Mouse (Mus musculus): Measurements from ENCODE around the gene Scn10a. TPM values are rescaled to one million over a fixed set of nuclear protein-coding genes. Genes with fewer than 3 reads are reported as not detected.

Scn10a gene
- total and polyA plus RNA-seq, 3 experiments: not detected

- DNase-seq (ENCODE audit: extremely low read depth): no peak
- peaks cover 26 to 49% of the 10 kb centered on the region in 2 experiments for H3K4me1 ChIP-seq (ENCODE audit: control insufficient read depth in 1 of 2, insufficient read depth in 2 of 2)
- no peaks in the 10 kb centered on the region for H3K9me3 ChIP-seq (replicated peaks; ENCODE audit: low read length)
- H3K27ac ChIP-seq (ENCODE audit: insufficient read depth, low read depth): no peak within 1 kb of the TSS
- dilution Hi-C loops (cut with MboI; ENCODE audit: extremely low pct_ligation_motif_present, extremely low pct_unique_long_range_greater_than_20kb, low sequenced_read_pairs): no loop called here
- H3K36me3 ChIP-seq (replicated peaks in 1 of 2; ENCODE audit: control insufficient read depth in 1 of 2, insufficient read depth in 1 of 2, low read length in 1 of 2): no peaks in the 10 kb centered on the region
- peak within 1 kb of the TSS; percentile 67 to 88 (median 67) for H3K4me3 ChIP-seq (replicated peaks in 1 of 3; ENCODE audit: low read depth in 2 of 3, low read length in 2 of 3, poor library complexity in 1 of 3)
- in situ Hi-C loops (cut with MboI; ENCODE audit: low pct_ligation_motif_present, low pct_unique_long_range_greater_than_20kb, low sequenced_read_pairs): loop anchor here (10.0 kb wide), 1 partner anchor 474 kb away; the partner anchor contains the start of gene Dlec1
- peak within 1 kb of the TSS; percentile 62 for H3K9ac ChIP-seq (ENCODE audit: insufficient read depth, low read depth)
- H3K79me2 ChIP-seq (replicated peaks; ENCODE audit: control insufficient read depth, extremely low read depth, insufficient read depth, poor library complexity, severe bottlenecking): no peaks in the 10 kb centered on the region
- peak within 1 kb of the TSS; percentile 77 for H3K4me2 ChIP-seq (ENCODE audit: insufficient read depth, low read depth, poor library complexity, severe bottlenecking)
- TF ChIP-seq BHLHE40 (IDR thresholded peaks at IDR 0.05; ENCODE audit: low read depth, low read length) (peak; percentile 72), CTCF (conservative IDR thresholded peaks at IDR 0.05 in 1 of 2, IDR thresholded peaks at IDR 0.05 in 1 of 2; ENCODE audit: low read depth in 2 of 2, low read length in 2 of 2) (no peak), RAD21 (IDR thresholded peaks at IDR 0.05; ENCODE audit: low read depth, low read length) (no peak), NELFE (IDR thresholded peaks at IDR 0.05; ENCODE audit: low read depth, low read length) (no peak), CHD2 (IDR thresholded peaks at IDR 0.05; ENCODE audit: low read length) (peak; percentile 68), MAFK (IDR thresholded peaks at IDR 0.05; ENCODE audit: insufficient replicate concordance, low read length) (no peak), JUND (conservative IDR thresholded peaks at IDR 0.05; ENCODE audit: low read depth, low read length) (no peak), GABPA (IDR thresholded peaks at IDR 0.05; ENCODE audit: insufficient replicate concordance, low read depth, low read length) (no peak), MYC (IDR thresholded peaks at IDR 0.05; ENCODE audit: low read depth, low read length) (no peak), MXI1 (IDR thresholded peaks at IDR 0.05; ENCODE audit: low read depth, low read length) (peak; percentile 47; the same call in 1 of the 2 replicates), TCF12 (IDR thresholded peaks at IDR 0.05; ENCODE audit: low read depth, low read length) (peak; percentile 63; the same call in 1 of the 2 replicates), HCFC1 (IDR thresholded peaks at IDR 0.05; ENCODE audit: low read depth, low read length) (no peak), MAX (IDR thresholded peaks at IDR 0.05; ENCODE audit: low read length) (peak; percentile 9; the same call in 1 of the 2 replicates), SMC3 (IDR thresholded peaks at IDR 0.05; ENCODE audit: low read depth, low read length) (no peak; the same call in 1 of the 2 replicates)
- H3K27me3 ChIP-seq (replicated peaks): peaks cover 16% of the 10 kb centered on the region
Observed at GRCm38 (mm10) chr9:119578636-119579438, 140.3 kb downstream of the Scn10a start, which contains the start of gene Scn5a. TSS of gene Scn5a (minus strand) at chr9:119579016.

GRCm38 (mm10) chr9:119578311-119578635 lies 140.8 kb downstream of the Scn10a start:
- Histone ChIP-seq H3K9me3 (replicated peaks; ENCODE audit: low read length) (no peaks in the 10 kb centered on the region), H3K36me3 (replicated peaks in 1 of 2; ENCODE audit: control insufficient read depth in 1 of 2, insufficient read depth in 1 of 2, low read length in 1 of 2) (no peaks in the 10 kb centered on the region), H3K27me3 (replicated peaks) (peaks cover 16% of the 10 kb centered on the region), H3K4me1 (ENCODE audit: control insufficient read depth in 1 of 2, insufficient read depth in 2 of 2) (peaks cover 31 to 54% of the 10 kb centered on the region in 2 experiments), H3K4me2 (ENCODE audit: insufficient read depth, low read depth, poor library complexity, severe bottlenecking) (peak overlapping the region; percentile 70; the same call in 1 of the 2 replicates), H3K9ac (ENCODE audit: insufficient read depth, low read depth) (peak overlapping the region; percentile 62), H3K4me3 (replicated peaks in 1 of 3; ENCODE audit: low read depth in 2 of 3, low read length in 2 of 3, poor library complexity in 1 of 3) (peak overlapping the region; percentile 67 to 88 (median 67)), H3K27ac (ENCODE audit: insufficient read depth, low read depth) (no peak overlapping the region), H3K79me2 (replicated peaks; ENCODE audit: control insufficient read depth, extremely low read depth, insufficient read depth, poor library complexity, severe bottlenecking) (no peaks in the 10 kb centered on the region)
- dilution Hi-C loops (cut with MboI; ENCODE audit: extremely low pct_ligation_motif_present, extremely low pct_unique_long_range_greater_than_20kb, low sequenced_read_pairs) (no loop called here), in situ Hi-C loops (cut with MboI; ENCODE audit: low pct_ligation_motif_present, low pct_unique_long_range_greater_than_20kb, low sequenced_read_pairs) (loop anchor here (10.0 kb wide), 1 partner anchor 473 kb away; the partner anchor contains the start of gene Dlec1)
- no peak for DNase-seq (ENCODE audit: extremely low read depth)
- TF ChIP-seq MAFK (IDR thresholded peaks at IDR 0.05; ENCODE audit: insufficient replicate concordance, low read length) (no peak), PAX5 (IDR thresholded peaks at IDR 0.05; ENCODE audit: low read length) (no peak), SIN3A (IDR thresholded peaks at IDR 0.05; ENCODE audit: low read length) (0 out of 2 replicates have a peak, but pooled peaks have one; percentile 36), BHLHE40 (IDR thresholded peaks at IDR 0.05; ENCODE audit: low read depth, low read length) (no peak), NELFE (IDR thresholded peaks at IDR 0.05; ENCODE audit: low read depth, low read length) (no peak), CHD2 (IDR thresholded peaks at IDR 0.05; ENCODE audit: low read length) (no peak), RAD21 (IDR thresholded peaks at IDR 0.05; ENCODE audit: low read depth, low read length) (no peak), MXI1 (IDR thresholded peaks at IDR 0.05; ENCODE audit: low read depth, low read length) (0 out of 2 replicates have a peak, but pooled peaks have one; percentile 33), POLR2AphosphoS2 (IDR thresholded peaks at IDR 0.05; ENCODE audit: low read depth, low read length) (no peak), RCOR1 (conservative IDR thresholded peaks at IDR 0.05; ENCODE audit: low read depth, low read length) (no peak), ELF1 (IDR thresholded peaks at IDR 0.05; ENCODE audit: low read depth, low read length) (peak; percentile 87), NRF1 (IDR thresholded peaks at IDR 0.05; ENCODE audit: low read depth, low read length) (no peak), USF2 (conservative IDR thresholded peaks at IDR 0.05; ENCODE audit: low read depth, low read length) (no peak), MAZ (IDR thresholded peaks at IDR 0.05; ENCODE audit: low read depth, low read length) (0 out of 2 replicates have a peak, but pooled peaks have one; percentile 45), CHD1 (IDR thresholded peaks at IDR 0.05; ENCODE audit: low read depth, low read length) (no peak)
